Mouse (Mus musculus) erythroblast, embryonic 14.5 days (primary cell): ENCODE data around the gene Usp37. TPM values are rescaled to one million over a fixed set of nuclear protein-coding genes. Genes with fewer than 3 reads are reported as not detected.
A peak's percentile ranks its signal among the peaks of the same experiment; 100 is the strongest.

ENCODE experiments used
- H3K27me3 ChIP-seq: 2 replicates; pipeline ENCODE4 v1.6.1; 2012; ENCODE audit warnings: inconsistent platforms; ENCODE audit not compliant: control insufficient read depth
- H3K36me3 ChIP-seq: 2 replicates; pipeline ENCODE4 v1.6.1; 2012; ENCODE audit warnings: mild to moderate bottlenecking, inconsistent platforms; ENCODE audit not compliant: control insufficient read depth
- H3K4me1 ChIP-seq: 2 replicates; pipeline ENCODE4 v1.6.1; 2012; ENCODE audit warnings: inconsistent platforms; ENCODE audit not compliant: control insufficient read depth
- H3K4me3 ChIP-seq: replicated peaks from 2 replicates; pipeline ENCODE3; 2012; ENCODE audit warnings: moderate library complexity, mild to moderate bottlenecking, inconsistent platforms
- H3K9me3 ChIP-seq: 2 replicates; pipeline ENCODE4 v1.6.1; 2012; ENCODE audit warnings: low read length, inconsistent platforms, mixed read lengths; ENCODE audit not compliant: control insufficient read depth
- GATA1 ChIP-seq: IDR thresholded peaks from 2 replicates; pipeline ENCODE4 v1.6.1; 2012; ENCODE audit warnings: low read length, inconsistent platforms, mixed read lengths
- TAL1 ChIP-seq: IDR thresholded peaks from 3 replicates; pipeline ENCODE4 v1.6.1; 2012; ENCODE audit warnings: low read length, inconsistent platforms, mixed read lengths
- polyA plus RNA-seq: library from polyadenylated mRNA; stranded (reverse); fragments of >175 nt; gene quantifications from 2 replicates; pipeline ENCODE4 v1.2.3, GENCODE M21; 2012

Gene Usp37
- polyA plus RNA-seq, 1 experiment, result 0.08 TPM

GRCm38 (mm10) chr1:74505721-74506464 is 38.2 kb downstream of the Usp37 start, which contains the start of gene Cnot9:
TSS of gene Cnot9 (plus strand) at chr1:74506058.
- peak within 1 kb of the TSS; percentile 99 for H3K4me3 ChIP-seq
- no peaks in the 10 kb centered on the region for H3K9me3 ChIP-seq
- H3K27me3 ChIP-seq, result no peaks in the 10 kb centered on the region
- H3K36me3 ChIP-seq, result peaks cover 50% of the 10 kb centered on the region
- TF ChIP-seq GATA1, result no peak
- TF ChIP-seq TAL1, result no peak
- H3K4me1 ChIP-seq, result peaks cover 63% of the 10 kb centered on the region

- Histone ChIP-seq H3K9me3 (no peaks in the 10 kb centered on the region), H3K4me3 (peak overlapping the region; percentile 99), H3K4me1 (peaks cover 60% of the 10 kb centered on the region), H3K27me3 (no peaks in the 10 kb centered on the region), H3K36me3 (peaks cover 49% of the 10 kb centered on the region)
- TF ChIP-seq TAL1 (no peak), GATA1 (no peak)
Measured at GRCm38 (mm10) chr1:74505393-74505720, 38.7 kb downstream of the Usp37 start.

- Histone ChIP-seq H3K9me3 (no peaks in the 10 kb centered on the region), H3K4me3 (no peak overlapping the region), H3K36me3 (peaks cover 55% of the 10 kb centered on the region), H3K4me1 (peaks cover 24% of the 10 kb centered on the region), H3K27me3 (no peaks in the 10 kb centered on the region)
- TF ChIP-seq GATA1 (no peak), TAL1 (no peak)
Measured at GRCm38 (mm10) chr1:74501106-74501505, 43.0 kb downstream of the Usp37 start.

- Histone ChIP-seq H3K9me3 (no peaks in the 10 kb centered on the region), H3K27me3 (no peaks in the 10 kb centered on the region), H3K4me3 (no peak overlapping the region), H3K4me1 (no peaks in the 10 kb centered on the region), H3K36me3 (peaks cover 98% of the 10 kb centered on the region)
- TF ChIP-seq TAL1 (no peak), GATA1 (no peak)
Measured at GRCm38 (mm10) chr1:74485792-74486191, 58.3 kb downstream of the Usp37 start.

GRCm38 (mm10) chr1:74460273-74460672 is 83.8 kb downstream of the Usp37 start:
- no peaks in the 10 kb centered on the region for H3K27me3 ChIP-seq
- H3K9me3 ChIP-seq, result no peaks in the 10 kb centered on the region
- H3K4me1 ChIP-seq, result no peaks in the 10 kb centered on the region
- H3K36me3 ChIP-seq, result peaks cover 89% of the 10 kb centered on the region
- H3K4me3 ChIP-seq, result no peak overlapping the region
- TF ChIP-seq TAL1, result no peak
- no peak for TF ChIP-seq GATA1

- Histone ChIP-seq H3K36me3 (peaks cover 96% of the 10 kb centered on the region), H3K27me3 (no peaks in the 10 kb centered on the region), H3K4me3 (no peak overlapping the region), H3K9me3 (no peaks in the 10 kb centered on the region), H3K4me1 (no peaks in the 10 kb centered on the region)
- TF ChIP-seq TAL1, result no peak
- no peak for TF ChIP-seq GATA1
Measured at GRCm38 (mm10) chr1:74452611-74453045, 91.5 kb downstream of the Usp37 start.

- peaks cover 92% of the 10 kb centered on the region for H3K36me3 ChIP-seq
Measured at GRCm38 (mm10) chr1:74444538-74444937, 99.5 kb downstream of the Usp37 start.

GRCm38 (mm10) chr1:74439166-74439876 is 104.8 kb downstream of the Usp37 start:
- peaks cover 21% of the 10 kb centered on the region for H3K4me1 ChIP-seq
- peaks cover 96% of the 10 kb centered on the region for H3K36me3 ChIP-seq
- H3K27me3 ChIP-seq, result no peaks in the 10 kb centered on the region
- no peaks in the 10 kb centered on the region for H3K9me3 ChIP-seq
- H3K4me3 ChIP-seq, result no peak overlapping the region
- no peak for TF ChIP-seq TAL1
- no peak for TF ChIP-seq GATA1

More at GRCm38 (mm10) chr1:74444538-74444937, 99.5 kb downstream of the Usp37 start:
- no peaks in the 10 kb centered on the region for H3K9me3 ChIP-seq
- TF ChIP-seq GATA1 (no peak), TAL1 (no peak)
- H3K4me1 ChIP-seq, result no peaks in the 10 kb centered on the region
- no peaks in the 10 kb centered on the region for H3K27me3 ChIP-seq
- no peak overlapping the region for H3K4me3 ChIP-seq

- TF ChIP-seq TAL1, result no peak
- no peak for TF ChIP-seq GATA1
- H3K36me3 ChIP-seq, result peaks cover 94% of the 10 kb centered on the region
Measured at GRCm38 (mm10) chr1:74437702-74438427, 106.2 kb downstream of the Usp37 start.

More at GRCm38 (mm10) chr1:74437702-74438427, 106.2 kb downstream of the Usp37 start:
- Histone ChIP-seq H3K27me3 (no peaks in the 10 kb centered on the region), H3K9me3 (no peaks in the 10 kb centered on the region), H3K4me1 (peaks cover 30% of the 10 kb centered on the region), H3K4me3 (no peak overlapping the region)
